Mouse (Mus musculus): ENCODE results near the gene Chp1. TPM values are rescaled to one million over a fixed set of nuclear protein-coding genes. Genes with fewer than 3 reads are reported as not detected.
A peak's percentile ranks its signal among the peaks of the same experiment; 100 is the strongest.

Gene Chp1
- total RNA-seq, 2 experiments from 2014 or later = 151 TPM

- DNase-seq (ENCODE audit: low spot score in 2 of 2) = no peak
Measured at GRCm38 (mm10) chr2:119561794-119562193, 14.3 kb downstream of the Chp1 start.

DNA sequence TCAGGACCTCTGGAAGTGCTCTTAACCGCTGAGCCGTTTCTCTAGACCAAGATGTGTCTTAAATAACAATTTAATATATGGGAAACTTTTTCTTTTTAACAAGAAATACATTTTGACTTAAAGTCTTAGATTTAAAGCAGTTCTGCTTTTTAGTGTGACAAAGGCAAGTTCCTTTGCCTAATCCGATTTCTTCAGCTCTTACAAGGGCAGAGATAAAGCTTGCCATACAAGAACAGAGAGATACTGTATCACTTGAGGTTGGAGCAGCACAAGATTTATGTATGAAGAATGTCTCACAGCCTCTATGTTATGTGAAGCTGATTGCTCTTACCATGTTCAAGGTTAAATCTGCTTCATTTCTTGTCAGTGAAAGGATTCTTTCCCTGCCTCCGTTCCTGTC lies 17.8 kb downstream of the Chp1 start:
- DNase-seq (ENCODE audit: low spot score in 2 of 2) = no peak

GRCm38 (mm10) chr2:119566182-119566855 lies 18.8 kb downstream of the Chp1 start:
- DNase-seq (ENCODE audit: low spot score in 2 of 2) = no peak

DNA sequence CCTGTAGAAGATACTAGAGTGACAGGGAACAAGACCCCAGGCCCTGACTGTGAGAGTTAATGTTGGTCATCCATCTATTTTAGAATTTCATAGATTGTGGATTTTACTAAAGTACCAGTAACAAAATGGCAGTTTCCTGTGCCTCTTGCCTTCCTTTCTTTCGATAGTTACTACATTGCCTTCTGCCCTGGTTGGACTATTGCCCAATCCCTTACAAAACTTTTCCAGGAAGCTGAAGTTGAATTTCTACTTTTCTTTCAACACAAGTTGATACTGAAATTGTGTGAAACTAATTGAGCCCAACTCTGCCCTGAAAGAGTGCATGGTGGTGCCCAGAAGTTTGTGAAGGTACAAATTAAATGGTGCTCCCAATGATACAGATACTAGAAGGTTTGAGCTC lies 25.0 kb downstream of the Chp1 start:
- DNase-seq (ENCODE audit: low spot score in 2 of 2) = no peak

GRCm38 (mm10) chr2:119581571-119581970 lies 34.1 kb downstream of the Chp1 start:
- DNase-seq (ENCODE audit: low spot score in 2 of 2) = no peak

DNA sequence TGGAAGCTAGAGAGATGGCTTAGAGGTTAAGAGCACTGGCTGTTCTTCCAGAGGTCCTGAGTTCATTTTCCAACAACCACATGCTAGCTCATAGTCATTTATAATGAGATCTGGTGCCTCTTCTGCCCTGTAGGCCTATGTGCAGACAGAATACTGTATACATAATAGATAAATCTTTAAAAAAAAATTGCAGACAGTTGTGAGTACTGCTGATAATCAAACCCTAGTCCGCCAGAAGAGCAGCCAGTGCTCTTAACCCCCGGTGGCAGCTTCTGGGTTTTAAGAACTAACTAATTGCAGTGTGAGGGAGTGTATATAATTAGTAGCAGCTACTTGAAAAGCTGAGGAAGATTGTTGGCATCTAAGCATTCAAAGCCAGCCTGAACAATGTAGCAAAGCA lies 35.9 kb downstream of the Chp1 start:
- no peak for DNase-seq (ENCODE audit: low spot score in 2 of 2)

- no peak for DNase-seq (ENCODE audit: low spot score in 2 of 2)
Measured at GRCm38 (mm10) chr2:119584282-119584681, 36.8 kb downstream of the Chp1 start.

GRCm38 (mm10) chr2:119587383-119587782 lies 39.9 kb downstream of the Chp1 start:
- no peak for DNase-seq (ENCODE audit: low spot score in 2 of 2)

- no peak for DNase-seq (ENCODE audit: low spot score in 2 of 2)
Measured at GRCm38 (mm10) chr2:119591247-119591646, 43.8 kb downstream of the Chp1 start.

DNA sequence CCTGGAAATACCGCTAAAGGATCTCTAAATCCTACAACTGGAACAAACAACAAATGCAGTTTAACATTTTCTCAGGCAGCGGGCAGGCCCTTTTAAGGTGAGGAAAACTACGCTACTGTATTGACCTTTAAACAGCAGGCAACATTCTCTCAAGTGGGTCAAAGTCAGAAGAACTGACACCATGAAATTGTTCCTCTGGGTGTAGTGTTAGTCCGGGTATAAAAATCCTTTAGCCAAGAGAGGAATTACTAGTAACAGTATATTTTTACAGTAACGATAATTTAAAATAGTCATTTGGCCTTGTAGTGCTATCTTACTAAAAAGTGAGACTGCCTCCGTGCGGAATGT lies 46.2 kb downstream of the Chp1 start:
- no peak for DNase-seq (ENCODE audit: low spot score in 2 of 2)

- DNase-seq (ENCODE audit: low spot score in 2 of 2) = peak; percentile 98
Measured at GRCm38 (mm10) chr2:119594113-119594981, 46.9 kb downstream of the Chp1 start.

GRCm38 (mm10) chr2:119595308-119595707 lies 47.8 kb downstream of the Chp1 start:
- DNase-seq (ENCODE audit: low spot score in 2 of 2) = no peak

GRCm38 (mm10) chr2:119596781-119597330 lies 49.4 kb downstream of the Chp1 start:
- peak; percentile 34 to 58 for DNase-seq (ENCODE audit: low spot score in 2 of 2)

GRCm38 (mm10) chr2:119601027-119601426 lies 53.5 kb downstream of the Chp1 start:
- DNase-seq (ENCODE audit: low spot score in 2 of 2) = peak in 1 of 2 experiments; percentile 55

GRCm38 (mm10) chr2:119601575-119601974 lies 54.1 kb downstream of the Chp1 start:
- peak in 1 of 2 experiments; percentile 12 for DNase-seq (ENCODE audit: low spot score in 2 of 2)

- no peak for DNase-seq (ENCODE audit: low spot score in 2 of 2)
Measured at GRCm38 (mm10) chr2:119602488-119602887, 55.0 kb downstream of the Chp1 start.

DNA sequence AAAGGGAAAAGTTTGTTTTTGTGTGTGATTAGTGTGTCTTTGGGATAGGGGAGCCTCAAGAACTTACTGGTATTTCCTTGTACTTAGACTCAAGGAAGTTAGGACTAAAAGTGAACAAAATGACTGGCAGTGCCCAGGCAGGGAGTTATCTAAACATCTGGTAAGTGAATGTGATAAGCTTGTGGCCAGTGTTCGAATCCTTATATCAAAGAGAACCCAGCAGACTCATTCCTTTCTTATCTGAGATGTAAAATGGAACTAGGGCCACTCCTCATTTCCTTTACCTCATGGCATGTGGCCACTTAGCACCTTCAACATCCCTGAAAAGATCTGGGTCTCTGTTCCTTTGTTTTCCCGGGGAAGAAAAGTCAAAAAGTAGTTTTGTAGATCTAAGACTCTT lies 56.4 kb downstream of the Chp1 start:
- no peak for DNase-seq (ENCODE audit: low spot score in 2 of 2)

DNA sequence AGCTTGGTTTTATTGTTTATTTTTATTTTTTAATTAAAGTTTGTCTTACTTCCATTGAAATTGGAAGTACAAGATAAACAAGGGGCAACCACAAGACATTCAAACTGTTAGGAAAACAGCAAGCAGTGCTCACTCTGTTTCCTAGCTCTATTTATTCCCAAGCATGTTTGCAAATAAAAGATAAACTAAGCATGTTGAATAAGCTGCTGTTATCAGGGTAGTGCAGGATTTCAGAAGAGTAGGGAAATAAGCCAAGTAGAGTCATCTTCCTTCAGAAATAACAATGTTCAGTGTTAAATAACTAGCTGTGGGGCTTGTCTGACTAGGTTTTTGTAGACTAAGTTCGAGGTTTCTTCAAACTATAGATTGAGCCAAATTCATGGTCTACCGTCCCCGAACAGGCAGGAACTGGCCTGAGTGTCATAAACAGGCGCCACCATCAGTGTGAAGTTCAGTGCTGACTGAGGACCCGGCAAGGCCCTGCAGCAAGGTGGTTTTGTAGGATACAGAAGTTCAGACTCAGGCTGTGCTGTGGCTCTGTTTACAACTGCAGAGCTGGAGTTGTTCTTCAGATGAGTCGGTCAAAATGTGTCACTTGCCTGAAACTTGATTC lies 58.0 kb downstream of the Chp1 start:
- DNase-seq (ENCODE audit: low spot score in 2 of 2) = no peak

DNA sequence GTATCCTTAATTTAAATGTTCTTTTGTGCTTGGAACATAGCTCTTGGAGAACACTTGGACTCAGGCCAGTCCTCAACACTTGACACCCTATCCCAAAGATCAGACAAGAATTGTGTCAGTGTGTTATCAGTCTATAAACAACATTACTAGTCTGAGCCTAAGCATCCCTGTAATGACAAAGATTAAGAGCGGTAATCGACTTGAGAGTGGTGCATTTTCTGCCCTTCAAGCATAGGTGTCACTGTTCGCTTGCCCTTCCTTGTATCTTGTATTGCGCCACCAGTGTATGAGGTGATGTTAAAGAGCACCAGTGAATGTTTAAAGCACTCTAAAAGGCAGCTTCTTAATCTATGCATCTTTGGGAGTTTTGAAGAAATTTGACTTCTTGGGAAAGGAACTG lies 59.5 kb downstream of the Chp1 start:
- no peak for DNase-seq (ENCODE audit: low spot score in 2 of 2)

DNA sequence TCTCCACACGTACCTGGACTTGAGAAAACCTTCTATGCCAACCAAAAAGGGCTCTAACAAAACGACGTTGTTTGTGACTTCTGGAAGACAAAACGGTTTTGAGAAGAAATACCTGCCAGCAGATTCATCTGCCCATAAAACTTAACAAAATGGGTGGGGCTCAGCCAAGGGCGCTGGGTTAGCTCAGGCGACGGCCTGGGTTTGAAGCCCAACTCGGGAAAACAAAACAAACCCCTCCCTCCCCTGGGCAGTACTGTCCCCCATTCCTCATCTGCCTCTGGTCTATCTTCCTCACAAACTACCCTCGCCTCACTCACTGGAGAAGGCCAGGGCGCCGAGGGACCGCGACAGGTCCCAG lies 70.3 kb downstream of the Chp1 start:
- DNase-seq (ENCODE audit: low spot score in 2 of 2) = no peak

DNA sequence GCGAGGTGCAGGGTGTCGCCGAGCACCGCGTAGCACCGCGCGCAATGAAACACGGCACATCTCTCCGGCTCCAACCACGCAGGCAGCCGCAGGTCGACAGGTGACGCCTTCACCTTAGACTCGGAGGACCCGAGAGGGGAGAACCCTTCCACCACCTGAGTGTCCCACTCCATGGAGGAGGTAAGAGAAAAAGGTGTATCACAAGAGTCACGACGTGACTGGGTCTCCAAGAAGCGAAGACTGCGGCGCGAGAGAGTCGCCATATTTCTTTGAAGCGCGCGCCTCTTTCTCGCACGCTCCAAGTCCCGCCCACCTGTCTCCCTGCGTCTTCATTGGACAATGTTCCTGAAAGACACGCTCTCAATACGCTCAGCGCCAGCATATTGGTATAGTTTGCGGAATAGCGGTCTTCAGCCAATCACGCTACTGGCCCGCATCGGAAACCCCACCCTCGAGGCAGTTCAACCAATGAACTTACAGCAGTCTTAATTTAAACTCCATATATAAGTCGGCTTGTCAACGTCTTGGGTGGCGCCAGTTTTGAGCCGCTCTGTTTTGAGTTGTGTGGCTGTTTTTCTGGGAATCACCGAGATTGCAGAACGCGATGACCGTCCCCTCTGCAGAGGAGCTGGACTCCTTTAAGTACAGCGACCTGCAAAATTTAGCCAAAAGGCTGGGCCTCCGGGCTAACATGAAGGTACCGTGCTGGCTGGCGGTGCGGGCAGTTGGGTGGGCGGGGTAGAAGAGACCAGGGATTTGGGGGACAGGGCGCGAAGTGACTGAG lies 70.9 kb downstream of the Chp1 start, which contains the start of the genes Nusap1 and Oip5:
TSS of gene Nusap1 (plus strand) at position 100 of the 784 bp plus-strand sequence.
TSS of gene Oip5 (minus strand) at position 271 of the 784 bp plus-strand sequence.
- DNase-seq (ENCODE audit: low spot score in 2 of 2) = peak; percentile 83 to 96
